Mouse (Mus musculus) forebrain, embryonic 11.5 days (tissue): Measurements from ENCODE around the gene Gdi1. TPM values are rescaled to one million over a fixed set of nuclear protein-coding genes. Genes with fewer than 3 reads are reported as not detected.
A peak's percentile ranks its signal among the peaks of the same experiment; 100 is the strongest.

Source experiments
- ATAC-seq: fragments of 200-750 bp; cut with Nextera tagmentation; replicated peaks from 2 replicates; pipeline ENCODE4 v1.8.0; 2017; ENCODE audit warnings: moderate TSS enrichment; ENCODE audit not compliant: low FRiP score
- DNase-seq: peaks from one replicate; pipeline ENCODE4 v3.0.0-alpha.2; 2017; ENCODE audit warnings: low spot score
- H3K27ac ChIP-seq: fragments of 300-500 bp; sonication (generic); 2 replicates; pipeline ENCODE4 v1.5.1; 2014; ENCODE audit warnings: low read depth, low read length
- H3K27me3 ChIP-seq: fragments of 300-500 bp; sonication (generic); 2 replicates; pipeline ENCODE4 v1.6.1; 2014; ENCODE audit warnings: mild to moderate bottlenecking, low read length, mixed read lengths; ENCODE audit not compliant: control insufficient read depth, insufficient read depth
- H3K36me3 ChIP-seq: fragments of 300-500 bp; sonication (generic); 2 replicates; pipeline ENCODE4 v1.6.1; 2014; ENCODE audit warnings: mild to moderate bottlenecking, low read length, moderate library complexity, mixed read lengths; ENCODE audit not compliant: control insufficient read depth, insufficient read depth
- H3K4me1 ChIP-seq: fragments of 300-500 bp; sonication (generic); replicated peaks from 2 replicates; pipeline ENCODE4 v1.6.1; 2014; ENCODE audit warnings: low read length, mixed read lengths; ENCODE audit not compliant: control insufficient read depth, insufficient read depth
- H3K4me2 ChIP-seq: fragments of 300-500 bp; sonication (generic); 2 replicates; pipeline ENCODE4 v1.6.1; 2014; ENCODE audit warnings: low read depth, mild to moderate bottlenecking, low read length, moderate library complexity, mixed read lengths; ENCODE audit not compliant: severe bottlenecking
- H3K4me3 ChIP-seq: fragments of 300-500 bp; sonication (generic); 2 replicates; pipeline ENCODE4 v1.5.1; 2014; ENCODE audit warnings: low read depth, low read length
- H3K9ac ChIP-seq: fragments of 300-500 bp; sonication (generic); 2 replicates; pipeline ENCODE4 v1.6.1; 2014; ENCODE audit warnings: low read length
- H3K9me3 ChIP-seq: fragments of 300-500 bp; sonication (generic); 2 replicates; pipeline ENCODE4 v1.6.1; 2016; ENCODE audit warnings: low read length, mixed read lengths; ENCODE audit not compliant: control insufficient read depth
- WGBS: fragments of 180-500 bp; shearing (Covaris S2); extraction: QIAGEN DNeasy Blood & Tissue Kit; methylation state at CpG from one replicate; pipeline ENCODE4 v1.1.7; 2014; 5-methylcytosine and 5-hydroxymethylcytosine counted together
- polyA plus RNA-seq: library from polyadenylated mRNA; unstranded; fragments of >200 nt; fragmentation: Nextera tagmentation; extraction: Ambion mirVana; gene quantifications from 2 replicates; pipeline ENCODE4 v1.2.1, GENCODE M21; 2014

The Gdi1 gene
- polyA plus RNA-seq, 1 experiment from 2014 or later, result 396 TPM

GRCm38 (mm10) chrX:74281041-74281731 is 23.6 kb upstream of the Gdi1 start:
- Histone ChIP-seq H3K36me3 (no peaks in the 10 kb centered on the region), H3K4me3 (peak overlapping the region; percentile 49), H3K27ac (no peak overlapping the region), H3K27me3 (no peaks in the 10 kb centered on the region), H3K9me3 (no peaks in the 10 kb centered on the region), H3K9ac (peak overlapping the region; percentile 68), H3K4me2 (peak overlapping the region; percentile 64), H3K4me1 (peaks cover 4% of the 10 kb centered on the region; the same call in 1 of the 2 replicates)
- no peak for DNase-seq
- 18% methylated on average over 14 of the region's 14 CpGs for WGBS
- no peak for ATAC-seq

DNA sequence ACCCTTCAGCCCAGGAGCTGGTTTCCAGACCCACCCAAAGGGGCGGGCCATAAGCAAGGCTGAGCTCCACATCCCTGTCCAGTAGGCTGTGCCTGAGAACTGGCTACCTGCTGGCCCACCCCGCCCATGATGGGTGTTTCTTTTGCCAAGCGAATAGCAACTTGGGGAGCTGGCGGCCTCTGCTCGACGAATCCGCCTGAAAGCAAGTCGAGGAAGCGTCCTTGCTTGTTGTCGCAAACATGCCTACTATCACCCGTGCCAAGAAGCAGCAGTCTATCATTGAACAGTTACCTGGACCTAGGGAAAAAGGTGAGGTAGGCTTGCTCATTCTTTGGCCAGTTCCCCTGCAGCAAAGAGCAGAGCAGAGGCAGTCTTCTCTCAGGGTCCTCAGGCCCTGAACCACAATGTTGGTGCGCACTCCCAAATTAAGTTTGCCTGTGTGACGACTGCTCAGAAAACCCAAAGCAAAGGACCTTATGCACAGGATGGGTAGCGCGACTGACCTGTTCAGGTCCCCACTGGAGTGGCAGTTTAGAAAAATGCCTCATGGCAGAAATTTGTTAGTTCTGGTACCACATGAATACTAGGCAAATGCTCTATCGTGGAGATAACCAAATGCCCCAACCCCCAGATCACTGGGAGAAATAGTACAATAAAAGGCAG is 22.9 kb upstream of the Gdi1 start, which contains the start of the genes Taz and Dnase1l1:
Gene Taz (plus strand): TSS at position 181 of the 663 bp plus-strand sequence.
Gene Dnase1l1 (minus strand): TSS at position 606 of the 663 bp plus-strand sequence.
- peak within 1 kb of the TSS; percentile 25; the same call in 1 of the 2 replicates for H3K27ac ChIP-seq
- peak; percentile 78 for ATAC-seq
- H3K9ac ChIP-seq, result peak within 1 kb of the TSS; percentile 68
- H3K9me3 ChIP-seq, result no peaks in the 10 kb centered on the region
- 15% methylated on average over 16 of the region's 16 CpGs for WGBS
- peak within 1 kb of the TSS; percentile 64 for H3K4me2 ChIP-seq
- H3K4me1 ChIP-seq, result peaks cover 4% of the 10 kb centered on the region; the same call in 1 of the 2 replicates
- peak within 1 kb of the TSS; percentile 49 for H3K4me3 ChIP-seq
- H3K27me3 ChIP-seq, result no peaks in the 10 kb centered on the region
- peak; percentile 70 for DNase-seq
- no peaks in the 10 kb centered on the region for H3K36me3 ChIP-seq

GRCm38 (mm10) chrX:74282395-74283091 is 22.3 kb upstream of the Gdi1 start:
- Histone ChIP-seq H3K27ac (no peak overlapping the region; the same call in 1 of the 2 replicates), H3K9ac (peak overlapping the region; percentile 68), H3K4me1 (peaks cover 4% of the 10 kb centered on the region; the same call in 1 of the 2 replicates), H3K9me3 (no peaks in the 10 kb centered on the region), H3K4me2 (peak overlapping the region; percentile 64), H3K27me3 (no peaks in the 10 kb centered on the region), H3K4me3 (peak overlapping the region; percentile 49), H3K36me3 (no peaks in the 10 kb centered on the region)
- 19% methylated on average over 39 of the region's 39 CpGs for WGBS
- ATAC-seq, result peak; percentile 83
- DNase-seq, result peak; percentile 85

DNA sequence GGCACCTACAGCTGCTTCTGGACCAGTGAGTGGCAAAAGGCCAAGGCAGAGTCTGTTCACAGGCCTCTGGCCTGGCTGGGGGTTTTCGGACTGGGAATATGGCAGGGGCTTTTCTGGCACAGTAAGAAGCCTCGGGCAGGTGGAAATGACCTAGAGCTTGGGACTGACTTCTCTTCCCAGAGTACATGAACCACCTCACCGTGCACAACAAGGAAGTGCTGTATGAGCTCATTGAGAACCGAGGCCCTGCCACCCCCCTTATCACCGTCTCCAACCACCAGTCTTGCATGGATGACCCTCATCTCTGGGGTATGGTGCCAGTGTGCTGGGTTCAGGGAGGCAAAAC is 21.7 kb upstream of the Gdi1 start:
- no peaks in the 10 kb centered on the region for H3K9me3 ChIP-seq
- no peak for DNase-seq
- peak overlapping the region; percentile 68 for H3K9ac ChIP-seq
- H3K4me2 ChIP-seq, result peak overlapping the region; percentile 64
- 45% methylated on average over 5 of the region's 5 CpGs for WGBS
- no peaks in the 10 kb centered on the region for H3K36me3 ChIP-seq
- H3K27ac ChIP-seq, result no peak overlapping the region
- peak overlapping the region; percentile 49 for H3K4me3 ChIP-seq
- 0 out of 2 replicates have a peak, but pooled peaks have one; percentile 4 for ATAC-seq
- peaks cover 4% of the 10 kb centered on the region; the same call in 1 of the 2 replicates for H3K4me1 ChIP-seq
- H3K27me3 ChIP-seq, result no peaks in the 10 kb centered on the region

DNA sequence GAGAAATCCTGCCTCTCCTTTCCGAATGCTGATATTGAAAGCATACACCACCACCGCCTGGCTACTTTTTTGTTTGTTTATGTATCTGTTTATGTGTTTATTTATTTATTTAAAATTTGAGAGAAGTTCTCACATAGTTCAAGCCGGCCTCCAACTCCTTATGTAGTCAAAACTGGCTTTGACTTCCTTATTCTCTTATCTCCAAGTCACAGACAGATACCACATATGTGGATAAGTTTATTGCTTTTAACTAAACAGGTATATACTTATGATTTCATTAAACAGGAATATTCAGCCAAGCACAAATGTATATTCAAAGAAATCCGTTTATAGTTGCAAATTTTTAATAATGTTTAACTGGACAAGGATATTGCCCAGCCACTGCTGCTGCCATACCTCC is 11.4 kb upstream of the Gdi1 start:
- Histone ChIP-seq H3K4me3 (no peak overlapping the region), H3K9ac (no peak overlapping the region), H3K4me2 (no peak overlapping the region), H3K9me3 (no peaks in the 10 kb centered on the region), H3K4me1 (0 out of 2 replicates have a peak, but pooled peaks cover 2% of the 10 kb centered on the region), H3K27me3 (no peaks in the 10 kb centered on the region), H3K27ac (no peak overlapping the region), H3K36me3 (no peaks in the 10 kb centered on the region; the same call in 1 of the 2 replicates)
- ATAC-seq, result no peak
- no peak for DNase-seq
- 80% methylated on average over 4 of the region's 4 CpGs for WGBS

GRCm38 (mm10) chrX:74296538-74297448 is 8.0 kb upstream of the Gdi1 start, which contains the start of gene Atp6ap1:
Gene Atp6ap1, plus strand, starts transcription at chrX:74297097.
- Histone ChIP-seq H3K4me1 (0 out of 2 replicates have a peak, but pooled peaks cover 2% of the 10 kb centered on the region), H3K27me3 (no peaks in the 10 kb centered on the region), H3K27ac (no peak within 1 kb of the TSS), H3K4me3 (peak within 1 kb of the TSS; percentile 64), H3K9ac (peak within 1 kb of the TSS; percentile 69), H3K4me2 (peak within 1 kb of the TSS; percentile 62), H3K9me3 (no peaks in the 10 kb centered on the region), H3K36me3 (no peaks in the 10 kb centered on the region; the same call in 1 of the 2 replicates)
- 10% methylated on average over 37 of the region's 37 CpGs for WGBS
- DNase-seq, result peak; percentile 93
- peak; percentile 99 for ATAC-seq

DNA sequence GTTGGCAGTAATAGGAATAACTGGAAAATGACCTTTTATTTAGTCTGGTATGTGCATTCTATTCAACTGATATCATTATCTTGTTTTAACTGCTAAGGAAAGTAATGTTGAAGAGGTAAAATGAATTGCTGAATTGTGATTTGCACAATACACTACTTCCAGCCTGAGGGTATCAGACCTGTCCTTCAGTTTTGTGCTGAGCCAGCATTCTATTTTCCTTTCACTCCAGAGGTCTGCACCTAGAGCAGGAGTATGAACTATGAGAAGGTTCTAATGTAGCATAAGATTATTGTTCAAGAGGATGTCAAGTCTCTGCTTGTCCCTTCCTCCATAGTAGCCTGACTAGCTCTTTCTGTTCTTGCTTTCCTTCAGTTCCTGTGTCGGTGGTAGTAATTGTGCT is 6.5 kb upstream of the Gdi1 start:
- Histone ChIP-seq H3K9ac (no peak overlapping the region), H3K4me2 (no peak overlapping the region), H3K9me3 (no peaks in the 10 kb centered on the region), H3K36me3 (no peaks in the 10 kb centered on the region; the same call in 1 of the 2 replicates), H3K27me3 (no peaks in the 10 kb centered on the region), H3K4me1 (0 out of 2 replicates have a peak, but pooled peaks cover 2% of the 10 kb centered on the region), H3K4me3 (no peak overlapping the region), H3K27ac (no peak overlapping the region)
- DNase-seq (no peak), ATAC-seq (no peak)
- 89% methylated on average over 1 of the region's 1 CpGs for WGBS
